Mouse (Mus musculus): ENCODE measurements around the gene Lsm3. TPM values are rescaled to one million over a fixed set of nuclear protein-coding genes. Genes with fewer than 3 reads are reported as not detected.

The Lsm3 gene
- polyA plus RNA-seq, 1 experiment from 2014 or later: 391 TPM

Other genes starting within 250 kb of the Lsm3 start
- 14.4 and 16.8 TPM in 2 replicates for gene Wnt7a, start 104.6 kb upstream of the Lsm3 start, polyA plus RNA-seq (2016; fragmentation: Nextera tagmentation; extraction: Ambion mirVana)
- gene Chchd4, start 42.4 kb upstream of the Lsm3 start, polyA plus RNA-seq (2016; fragmentation: Nextera tagmentation; extraction: Ambion mirVana): 30.7 and 34.3 TPM in 2 replicates
- 72.0 and 74.8 TPM in 2 replicates for gene Tmem43, start 42.2 kb upstream of the Lsm3 start, polyA plus RNA-seq (2016; fragmentation: Nextera tagmentation; extraction: Ambion mirVana)
- 22.8 and 24.3 TPM in 2 replicates for gene Xpc, start within 50 bp of the Lsm3 start, polyA plus RNA-seq (2016; fragmentation: Nextera tagmentation; extraction: Ambion mirVana)
- 49.5 and 63.7 TPM in 2 replicates for gene Slc6a6, start 168.1 kb downstream of the Lsm3 start, polyA plus RNA-seq (2016; fragmentation: Nextera tagmentation; extraction: Ambion mirVana)

All from midbrain, embryonic 10.5 days (tissue).